In genomic region chr2:151862257-151862810, GRCm38 (mm10) we compare ENCODE assay signal across 12 mouse cellular contexts. TPM values are rescaled to one million over a fixed set of nuclear protein-coding genes. Genes with fewer than 3 reads are reported as not detected.
A peak's percentile ranks its signal among the peaks of the same experiment; 100 is the strongest.
DNase-seq lines count a peak whose midpoint lies in the region; ATAC-seq and TF ChIP-seq lines count a peak whose summit lies in the region.
"Had no signal": no experiment of that assay in that cellular context is flagged by ENCODE, and none has a peak within 500 bp of the region (broad histone marks: within the 10 kb centered on the region; RNA-seq: fewer than 3 reads in every experiment).

No protein-coding gene starts in this region.

- no peak overlapping the region for H3K9ac ChIP-seq in hindbrain, embryonic 11.5 days (ENCODE audit: low read depth, low read length)
- no peak overlapping the region for H3K9ac ChIP-seq in hindbrain, embryonic 13.5 days
- H3K9ac ChIP-seq: neural tube, embryonic 13.5 days had no signal

- H3K4me3 ChIP-seq in hindbrain, embryonic 11.5 days (ENCODE audit: low read depth, low read length) = no peak overlapping the region
- no peak overlapping the region for H3K4me3 ChIP-seq in hindbrain, embryonic 13.5 days
- H3K4me3 ChIP-seq in G1E (ENCODE audit: low read depth, low read length) = no peak overlapping the region
- H3K4me3 ChIP-seq: neural tube, embryonic 13.5 days had no signal

- H3K9me3 ChIP-seq in hindbrain, embryonic 11.5 days (ENCODE audit: control insufficient read depth, low read length) = no peaks in the 10 kb centered on the region
- H3K9me3 ChIP-seq in hindbrain, embryonic 13.5 days = no peaks in the 10 kb centered on the region
- no peaks in the 10 kb centered on the region for H3K9me3 ChIP-seq in G1E (replicated peaks)
- H3K9me3 ChIP-seq: neural tube, embryonic 13.5 days had no signal

- H3K4me1 ChIP-seq in hindbrain, embryonic 11.5 days (replicated peaks; ENCODE audit: control insufficient read depth, insufficient read depth, low read length) = no peaks in the 10 kb centered on the region
- H3K4me1 ChIP-seq in hindbrain, embryonic 13.5 days (replicated peaks) = peaks cover 7% of the 10 kb centered on the region; the same call in 1 of the 2 replicates
- no peaks in the 10 kb centered on the region for H3K4me1 ChIP-seq in G1E (ENCODE audit: insufficient read depth, low read depth, low read length)
- H3K4me1 ChIP-seq: neural tube, embryonic 13.5 days had no signal

- no peak overlapping the region for H3K4me2 ChIP-seq in hindbrain, embryonic 11.5 days (replicated peaks; ENCODE audit: low read depth, low read length)
- H3K4me2 ChIP-seq in hindbrain, embryonic 13.5 days = no peak overlapping the region
- H3K4me2 ChIP-seq: neural tube, embryonic 13.5 days had no signal

- peak; percentile 41; the same call in 1 of the 2 replicates for TF ChIP-seq CTCF in G1E (IDR thresholded peaks at IDR 0.05; ENCODE audit: low read depth, low read length)

- DNase-seq in hindbrain, embryonic 11.5 days (ENCODE audit: low spot score) = peak; percentile 37
- DNase-seq in 416B (ENCODE audit: low read depth) (peak; percentile 19), G1E (ENCODE audit: low spot score) (peak; percentile 25)
- DNase-seq in adrenal gland, adult 8-10 months = no peak
- no peak for DNase-seq in natural killer cell, adult 2 months (ENCODE audit: low spot score in 2 of 2)
- no peak for DNase-seq in testis, postnatal 10 days (ENCODE audit: low spot score)
- DNase-seq: cerebellum, postnatal 36 days had no signal

- H3K36me3 ChIP-seq in hindbrain, embryonic 11.5 days (ENCODE audit: control insufficient read depth, insufficient read depth, low read length) = no peaks in the 10 kb centered on the region
- no peaks in the 10 kb centered on the region for H3K36me3 ChIP-seq in hindbrain, embryonic 13.5 days
- H3K36me3 ChIP-seq in G1E (replicated peaks) = no peaks in the 10 kb centered on the region
- H3K36me3 ChIP-seq: neural tube, embryonic 13.5 days had no signal

- ATAC-seq in hindbrain, embryonic 11.5 days (ENCODE audit: low FRiP score) = no peak
- no peak for ATAC-seq in hindbrain, embryonic 13.5 days (ENCODE audit: low FRiP score)
- no peak; the same call in 1 of the 2 replicates for ATAC-seq in G1E (ENCODE audit: extremely low read depth, insufficient number of reproducible peaks, low FRiP score, poor library complexity, severe bottlenecking)
- 0 out of 2 replicates have a peak, but pooled peaks have one; percentile 38 for ATAC-seq in megakaryocyte, adult 5-6 weeks (ENCODE audit: poor library complexity, severe bottlenecking)

- no peaks in the 10 kb centered on the region for H3K27me3 ChIP-seq in hindbrain, embryonic 11.5 days (ENCODE audit: control insufficient read depth, insufficient read depth, low read length)
- no peaks in the 10 kb centered on the region for H3K27me3 ChIP-seq in hindbrain, embryonic 13.5 days
- peaks cover 3% of the 10 kb centered on the region; the same call in 1 of the 2 replicates for H3K27me3 ChIP-seq in G1E (ENCODE audit: insufficient read depth, low read length)
- H3K27me3 ChIP-seq: neural tube, embryonic 13.5 days had no signal

- no peak overlapping the region for H3K27ac ChIP-seq in hindbrain, embryonic 11.5 days (ENCODE audit: low read depth, low read length)
- no peak overlapping the region for H3K27ac ChIP-seq in hindbrain, embryonic 13.5 days
- H3K27ac ChIP-seq: neural tube, embryonic 13.5 days had no signal

- WGBS in hindbrain, embryonic 11.5 days = 45% methylated on average over 5 of the region's 5 CpGs
- 46% methylated on average over 5 of the region's 5 CpGs for WGBS in hindbrain, embryonic 13.5 days

RNA-seq across cellular contexts. Expression of gene Rspo4, which starts 19.6 kb away (rescaled TPM):
- 0.66 and 0.77 TPM in 2 replicates for polyA plus RNA-seq in hindbrain, embryonic 11.5 days (2014; fragmentation: Nextera tagmentation; extraction: Ambion mirVana)
- 0.39 and 0.47 TPM in 2 replicates for polyA plus RNA-seq in hindbrain, embryonic 13.5 days (2015; fragmentation: Nextera tagmentation; extraction: Ambion mirVana)
- total RNA-seq in G1E (2014; fragmentation: Nextera tagmentation) = not detected in 2 replicates
- 0.11 TPM in 1 of 2 replicates, not detected in the other for total RNA-seq in G1E (2017)
- not detected in 2 replicates for polyA plus RNA-seq in G1E (2012)
- not detected in 2 replicates for total RNA-seq in megakaryocyte, adult 5-6 weeks (2015)
- not detected in 2 replicates for total RNA-seq in megakaryocyte, adult 5-6 weeks (2017)
- under 1 TPM in 2 of 4 experiments, not detected in 2; 0.10 to 0.96 TPM for total RNA-seq in adrenal gland, adult 8-10 months (2022)
- total RNA-seq: hematopoietic stem cell, adult 5-6 weeks; layer of hippocampus, postnatal 10 days had no signal

RNA-seq across cellular contexts. Expression of gene Angpt4, which starts 48.7 kb away (rescaled TPM):
- 0.14 and 0.23 TPM in 2 replicates for polyA plus RNA-seq in hindbrain, embryonic 11.5 days (2014; fragmentation: Nextera tagmentation; extraction: Ambion mirVana)
- 0.35 and 0.64 TPM in 2 replicates for polyA plus RNA-seq in hindbrain, embryonic 13.5 days (2015; fragmentation: Nextera tagmentation; extraction: Ambion mirVana)
- total RNA-seq in G1E (2014; fragmentation: Nextera tagmentation) (not detected in 2 replicates), G1E (2017) (not detected in 2 replicates)
- not detected in 2 replicates for polyA plus RNA-seq in G1E (2012)
- total RNA-seq in megakaryocyte, adult 5-6 weeks (2015) = not detected in 2 replicates
- 0.26 TPM in 1 of 2 replicates, not detected in the other for total RNA-seq in megakaryocyte, adult 5-6 weeks (2017)
- 1 to 10 TPM in 2 of 4 experiments, under 1 TPM in 2; 0.29 to 1.1 (median 0.89) TPM for total RNA-seq in adrenal gland, adult 8-10 months (2022)
- total RNA-seq: hematopoietic stem cell, adult 5-6 weeks; layer of hippocampus, postnatal 10 days had no signal

Comparison
In these comparisons a context has a peak if more than half of its experiments do, and no peak if none do; other contexts are left out.
1. DNase-seq: peak in hindbrain, embryonic 11.5 days (single experiment), 416B (single experiment) and G1E (single experiment); none in adrenal gland, adult 8-10 months (single experiment), natural killer cell, adult 2 months (0 of 2) and testis, postnatal 10 days (single experiment).